Mouse (Mus musculus) adipocyte (in vitro differentiated cells): ENCODE data around the gene Uvrag.

ENCODE experiments used
- DNase-seq: peaks from one replicate; pipeline ENCODE4 v3.0.0-alpha.2; 2016; ENCODE audit warnings: low spot score

Gene Uvrag

GRCm38 (mm10) chr7:98848899-98849640 is 291.9 kb downstream of the Uvrag start:
- DNase-seq, result no peak

GRCm38 (mm10) chr7:98843649-98844048 is 297.3 kb downstream of the Uvrag start:
- no peak for DNase-seq

GRCm38 (mm10) chr7:98842997-98843396 is 297.9 kb downstream of the Uvrag start:
- DNase-seq, result no peak

GRCm38 (mm10) chr7:98841802-98842201 is 299.1 kb downstream of the Uvrag start:
- DNase-seq, result no peak

GRCm38 (mm10) chr7:98840771-98841170 is 300.2 kb downstream of the Uvrag start:
- DNase-seq, result no peak

- no peak for DNase-seq
Observed at GRCm38 (mm10) chr7:98839312-98839711, 301.6 kb downstream of the Uvrag start.

GRCm38 (mm10) chr7:98838729-98839141 is 302.2 kb downstream of the Uvrag start:
- DNase-seq, result no peak

GRCm38 (mm10) chr7:98837901-98838300 is 303.0 kb downstream of the Uvrag start:
- DNase-seq, result peak; percentile 47

- DNase-seq, result no peak
Observed at GRCm38 (mm10) chr7:98836646-98837045, 304.3 kb downstream of the Uvrag start.

GRCm38 (mm10) chr7:98835519-98836441 is 305.2 kb downstream of the Uvrag start:
- no peak for DNase-seq
